Mouse (Mus musculus) limb, embryonic 13.5 days (tissue): ENCODE data around the gene Krt15. TPM values are rescaled to one million over a fixed set of nuclear protein-coding genes. Genes with fewer than 3 reads are reported as not detected.

Source experiments
- ATAC-seq: fragments of 200-750 bp; cut with Nextera tagmentation; 2 replicates; pipeline ENCODE4 v1.8.0; 2017; ENCODE audit warnings: low read depth, moderate number of reproducible peaks, moderate TSS enrichment; ENCODE audit not compliant: low FRiP score
- H3K27ac ChIP-seq: fragments of 300-500 bp; sonication (generic); 2 replicates; pipeline ENCODE4 v1.5.1; 2015; ENCODE audit warnings: inconsistent platforms, mild to moderate bottlenecking, moderate library complexity
- H3K27me3 ChIP-seq: fragments of 300-500 bp; sonication (generic); 2 replicates; pipeline ENCODE4 v1.6.1; 2015; ENCODE audit warnings: mild to moderate bottlenecking, inconsistent platforms
- H3K36me3 ChIP-seq: fragments of 300-500 bp; sonication (generic); 2 replicates; pipeline ENCODE4 v1.6.1; 2015; ENCODE audit warnings: inconsistent platforms, mild to moderate bottlenecking, moderate library complexity
- H3K4me1 ChIP-seq: fragments of 300-500 bp; sonication (generic); 2 replicates; pipeline ENCODE4 v1.6.1; 2015; ENCODE audit warnings: inconsistent platforms
- H3K4me2 ChIP-seq: fragments of 300-500 bp; sonication (generic); replicated peaks from 2 replicates; pipeline ENCODE4 v1.6.1; 2015; ENCODE audit warnings: inconsistent platforms, mild to moderate bottlenecking, moderate library complexity
- H3K4me3 ChIP-seq: fragments of 300-500 bp; sonication (generic); 2 replicates; pipeline ENCODE4 v1.5.1; 2015; ENCODE audit warnings: moderate library complexity, mild to moderate bottlenecking, inconsistent platforms
- H3K9ac ChIP-seq: fragments of 300-500 bp; sonication (generic); 2 replicates; pipeline ENCODE4 v1.6.1; 2015; ENCODE audit warnings: mild to moderate bottlenecking, inconsistent platforms
- H3K9me3 ChIP-seq: fragments of 300-500 bp; sonication (generic); 2 replicates; pipeline ENCODE4 v1.6.1; 2016; ENCODE audit warnings: inconsistent platforms
- WGBS: fragments of 180-500 bp; shearing (Covaris S2); methylation state at CpG from one replicate; pipeline ENCODE4 v1.1.7; 2015; 5-methylcytosine and 5-hydroxymethylcytosine counted together
- polyA plus RNA-seq: library from polyadenylated mRNA; unstranded; fragments of >200 nt; fragmentation: Nextera tagmentation; extraction: Ambion mirVana; gene quantifications from 2 replicates; pipeline ENCODE4 v1.2.1, GENCODE M21; 2015

The Krt15 gene
- polyA plus RNA-seq, 1 experiment from 2014 or later = 172 TPM

DNA sequence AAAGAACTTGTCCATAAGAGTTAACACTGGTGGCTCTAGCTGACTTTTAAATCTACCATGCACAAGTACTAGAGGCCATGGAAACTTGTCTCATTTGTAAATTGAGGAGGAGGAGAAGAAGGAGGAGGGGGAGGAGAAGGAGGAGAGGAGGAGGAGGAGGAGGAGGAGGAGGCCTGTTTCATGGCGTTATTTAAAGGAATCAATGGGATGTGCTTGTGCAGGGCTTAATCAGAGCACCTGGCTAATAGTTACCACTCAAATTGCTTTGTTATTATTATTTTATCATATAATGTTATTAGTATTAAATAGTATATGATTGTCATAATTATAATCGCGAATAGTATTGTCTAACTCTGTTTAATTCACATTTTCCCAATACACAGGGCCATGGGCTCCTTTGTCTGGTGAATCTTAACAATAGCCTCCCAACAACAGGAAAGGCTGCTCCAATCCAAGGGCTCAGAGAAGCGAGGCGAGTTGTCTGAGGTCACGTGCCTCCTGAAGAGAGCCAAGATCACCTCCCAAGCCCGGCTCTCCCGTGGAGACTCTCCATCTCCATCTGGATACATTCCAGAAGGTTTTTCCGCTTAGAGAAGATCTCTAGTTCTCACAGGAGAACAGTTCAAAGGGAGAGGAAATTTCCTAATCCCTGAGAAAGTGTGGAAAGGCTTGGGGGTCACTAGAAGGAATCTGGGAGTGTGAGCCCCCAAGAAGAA is 13.0 kb upstream of the Krt15 start, which contains the start of gene Krt19:
Gene Krt19, minus strand, starts transcription at position 51 of the 716 bp plus-strand sequence.
- no peak within 1 kb of the TSS for H3K27ac ChIP-seq
- H3K9me3 ChIP-seq = no peaks in the 10 kb centered on the region
- no peak for ATAC-seq
- H3K4me1 ChIP-seq = peaks cover 22% of the 10 kb centered on the region
- no peak within 1 kb of the TSS for H3K4me3 ChIP-seq
- no peak within 1 kb of the TSS for H3K4me2 ChIP-seq
- no peaks in the 10 kb centered on the region for H3K36me3 ChIP-seq
- WGBS = 53% methylated on average over 9 of the region's 9 CpGs
- H3K9ac ChIP-seq = no peak within 1 kb of the TSS
- H3K27me3 ChIP-seq = peaks cover 37% of the 10 kb centered on the region

GRCm38 (mm10) chr11:100147566-100148353 is 12.0 kb upstream of the Krt15 start:
- Histone ChIP-seq H3K36me3 (no peaks in the 10 kb centered on the region), H3K9ac (no peak overlapping the region), H3K4me1 (peaks cover 22% of the 10 kb centered on the region), H3K9me3 (no peaks in the 10 kb centered on the region), H3K27me3 (peaks cover 41% of the 10 kb centered on the region), H3K4me2 (no peak overlapping the region), H3K27ac (no peak overlapping the region), H3K4me3 (no peak overlapping the region)
- no peak for ATAC-seq
- 48% methylated on average over 5 of the region's 5 CpGs for WGBS

DNA sequence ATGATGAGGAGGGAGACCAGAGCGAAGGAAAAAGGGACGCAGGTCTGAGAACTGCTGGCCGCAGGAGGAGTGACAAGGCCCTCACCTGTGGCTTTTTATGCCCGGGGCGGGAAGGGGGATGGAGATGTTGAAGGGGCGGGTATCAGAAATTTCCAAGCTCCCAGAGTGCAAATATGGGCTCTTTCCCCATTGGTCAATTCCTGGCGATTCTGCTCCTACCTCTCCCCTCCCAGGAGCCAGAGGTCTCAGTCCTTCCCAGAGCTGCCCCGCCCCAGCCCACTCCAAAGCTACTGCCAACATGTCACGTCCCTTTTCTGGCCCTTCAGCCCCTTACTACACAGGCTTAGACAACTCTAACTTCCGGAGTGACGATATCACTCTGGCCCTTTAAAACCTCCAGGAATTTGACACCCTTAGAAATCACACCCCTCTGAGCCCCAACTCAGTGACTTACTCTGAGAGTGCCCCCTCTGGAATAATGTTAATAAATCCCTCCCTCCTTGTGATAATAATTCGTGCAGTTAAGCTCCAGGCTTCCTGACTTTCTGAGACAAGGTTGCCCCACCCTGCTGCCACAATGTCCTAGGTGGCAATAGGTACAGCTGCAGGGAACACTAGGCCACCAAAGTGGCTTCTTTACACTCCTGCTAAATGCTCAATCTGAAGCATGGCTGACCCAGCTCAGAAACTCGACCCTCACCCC is 10.3 kb upstream of the Krt15 start:
- peak overlapping the region; percentile 39; the same call in 1 of the 2 replicates for H3K9ac ChIP-seq
- peak overlapping the region; percentile 34 for H3K4me3 ChIP-seq
- no peaks in the 10 kb centered on the region for H3K36me3 ChIP-seq
- no peak for ATAC-seq
- H3K27ac ChIP-seq = no peak overlapping the region
- no peaks in the 10 kb centered on the region for H3K9me3 ChIP-seq
- 3% methylated on average over 13 of the region's 13 CpGs for WGBS
- H3K4me2 ChIP-seq = peak overlapping the region; percentile 63
- peaks cover 22% of the 10 kb centered on the region for H3K4me1 ChIP-seq
- peaks cover 44% of the 10 kb centered on the region for H3K27me3 ChIP-seq

DNA sequence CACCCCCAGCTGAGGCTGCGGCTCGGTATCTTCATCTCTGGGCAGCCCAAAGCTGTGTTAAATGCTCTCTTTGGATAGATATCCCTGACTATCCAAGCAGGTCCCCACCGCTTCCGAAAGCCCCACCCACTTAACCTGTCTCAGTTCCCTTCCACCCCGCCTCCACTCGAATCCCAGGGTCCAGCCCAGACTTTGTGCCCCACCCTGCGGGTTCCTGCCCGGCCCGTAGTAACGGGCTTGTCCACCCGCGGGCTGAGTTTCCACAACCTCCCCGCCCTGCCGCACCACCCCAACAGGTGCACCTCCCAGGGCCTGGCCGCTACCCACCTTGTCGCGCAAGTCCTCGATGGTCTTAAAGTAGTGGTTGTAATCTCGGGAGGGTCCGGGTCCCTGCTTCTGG is 9.4 kb upstream of the Krt15 start:
- H3K27ac ChIP-seq = no peak overlapping the region
- H3K4me1 ChIP-seq = peaks cover 22% of the 10 kb centered on the region
- peak overlapping the region; percentile 63 for H3K4me2 ChIP-seq
- peak overlapping the region; percentile 34 for H3K4me3 ChIP-seq
- peaks cover 44% of the 10 kb centered on the region for H3K27me3 ChIP-seq
- no peak for ATAC-seq
- no peaks in the 10 kb centered on the region for H3K9me3 ChIP-seq
- no peaks in the 10 kb centered on the region for H3K36me3 ChIP-seq
- 3% methylated on average over 20 of the region's 20 CpGs for WGBS
- no peak overlapping the region for H3K9ac ChIP-seq

DNA sequence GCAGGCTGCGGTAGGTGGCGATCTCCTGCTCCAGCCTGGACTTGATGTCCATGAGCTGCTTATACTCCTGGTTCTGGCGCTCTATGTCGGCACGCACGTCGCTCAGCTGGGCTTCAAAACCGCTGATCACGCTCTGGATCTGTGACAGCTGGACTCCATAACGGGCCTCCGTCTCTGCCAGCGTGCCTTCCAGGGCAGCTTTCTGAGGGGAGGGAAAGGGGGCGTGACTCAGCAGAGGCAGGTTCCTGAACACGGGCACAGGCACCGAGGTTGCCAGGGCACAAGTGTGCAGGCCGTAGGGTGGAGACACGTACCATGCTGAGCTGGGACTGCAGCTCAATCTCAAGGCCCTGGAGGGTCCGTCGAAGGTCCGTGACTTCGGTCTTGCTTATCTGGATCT is 5.2 kb upstream of the Krt15 start:
- 72% methylated on average over 21 of the region's 21 CpGs for WGBS
- Histone ChIP-seq H3K9me3 (no peaks in the 10 kb centered on the region), H3K27ac (no peak overlapping the region), H3K4me2 (no peak overlapping the region), H3K9ac (no peak overlapping the region), H3K4me1 (peaks cover 43% of the 10 kb centered on the region), H3K27me3 (peaks cover 29% of the 10 kb centered on the region), H3K36me3 (no peaks in the 10 kb centered on the region), H3K4me3 (no peak overlapping the region)
- ATAC-seq = no peak

GRCm38 (mm10) chr11:100139391-100139790 is 3.7 kb upstream of the Krt15 start:
- Histone ChIP-seq H3K4me2 (no peak overlapping the region), H3K9ac (no peak overlapping the region), H3K36me3 (no peaks in the 10 kb centered on the region), H3K27me3 (peaks cover 13% of the 10 kb centered on the region), H3K4me1 (peaks cover 33% of the 10 kb centered on the region), H3K4me3 (no peak overlapping the region), H3K27ac (no peak overlapping the region), H3K9me3 (no peaks in the 10 kb centered on the region)
- WGBS = 36% methylated on average over 2 of the region's 2 CpGs
- ATAC-seq = no peak

DNA sequence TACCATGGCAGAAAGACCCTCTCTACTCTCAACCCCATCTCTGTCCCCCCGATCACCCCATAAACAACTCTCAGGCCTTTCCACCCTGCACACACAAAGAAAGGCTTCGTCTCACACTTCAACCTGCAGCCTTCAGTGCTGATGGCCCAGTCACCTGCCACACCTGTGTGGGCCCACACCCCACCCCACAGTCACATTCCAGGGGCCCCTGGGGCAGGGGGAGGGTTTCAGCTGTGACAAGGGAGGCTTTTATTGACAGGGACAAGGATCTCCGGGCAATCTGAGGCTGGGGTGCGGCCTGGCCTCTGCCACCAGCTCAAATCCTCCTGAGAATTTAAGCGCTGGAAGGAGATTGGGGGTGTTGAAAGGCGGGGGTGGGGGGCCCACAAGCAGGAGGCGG is 3.1 kb upstream of the Krt15 start:
- peaks cover 7% of the 10 kb centered on the region for H3K27me3 ChIP-seq
- WGBS = 47% methylated on average over 7 of the region's 7 CpGs

DNA sequence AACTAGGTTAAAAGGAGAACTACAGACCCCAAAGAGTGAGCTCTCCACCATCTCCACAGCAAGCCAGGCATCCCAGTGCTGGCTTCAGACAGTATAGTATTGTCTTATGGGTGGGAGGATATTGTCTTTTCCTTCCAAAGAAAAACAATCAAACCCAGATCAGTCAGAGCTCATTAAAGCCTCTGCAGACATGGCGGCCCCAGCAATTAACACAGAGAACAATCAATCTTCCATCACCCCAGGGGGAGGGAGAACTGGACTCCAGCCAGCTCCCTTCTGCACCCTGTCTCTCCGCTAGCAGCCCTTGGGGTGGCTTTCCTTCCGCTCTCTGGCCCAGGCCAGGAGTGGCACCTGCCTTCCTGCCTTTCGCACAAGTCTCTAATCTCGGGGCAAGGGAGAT is 2.0 kb upstream of the Krt15 start:
- Histone ChIP-seq H3K4me2 (no peak overlapping the region), H3K4me3 (no peak overlapping the region), H3K36me3 (no peaks in the 10 kb centered on the region), H3K9me3 (no peaks in the 10 kb centered on the region), H3K4me1 (peaks cover 33% of the 10 kb centered on the region), H3K27me3 (0 out of 2 replicates have a peak, but pooled peaks cover 2% of the 10 kb centered on the region), H3K27ac (no peak overlapping the region), H3K9ac (no peak overlapping the region)
- 25% methylated on average over 5 of the region's 5 CpGs for WGBS
- ATAC-seq = no peak

More for the DNA sequence above, 3.1 kb upstream of the Krt15 start:
- Histone ChIP-seq H3K9ac (no peak overlapping the region), H3K4me3 (no peak overlapping the region), H3K27ac (no peak overlapping the region; the same call in 1 of the 2 replicates), H3K36me3 (no peaks in the 10 kb centered on the region), H3K4me2 (no peak overlapping the region), H3K9me3 (no peaks in the 10 kb centered on the region), H3K4me1 (peaks cover 33% of the 10 kb centered on the region)
- ATAC-seq = no peak

DNA sequence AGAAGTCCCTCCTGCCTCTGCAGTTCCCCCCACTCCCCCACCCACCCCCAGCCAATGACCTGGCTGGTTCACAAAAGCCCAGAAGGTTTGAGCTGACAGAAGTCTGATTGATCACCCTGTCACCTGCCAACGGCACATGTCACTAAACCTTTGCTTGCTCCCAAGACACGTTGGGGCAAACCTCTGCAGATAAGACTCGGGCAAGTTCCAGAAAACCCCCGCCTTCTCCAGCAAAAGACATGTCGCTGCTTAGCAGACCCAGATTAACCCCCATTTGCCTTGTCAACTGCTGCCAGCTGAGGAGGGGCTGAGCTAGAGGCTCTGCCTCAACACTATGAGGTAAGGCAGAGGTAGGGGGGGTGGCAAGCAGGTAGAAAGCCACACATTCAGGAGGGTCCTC is 831 bp upstream of the Krt15 start:
- Histone ChIP-seq H3K4me1 (peaks cover 33% of the 10 kb centered on the region), H3K36me3 (no peaks in the 10 kb centered on the region), H3K4me2 (no peak overlapping the region), H3K27me3 (0 out of 2 replicates have a peak, but pooled peaks cover 2% of the 10 kb centered on the region), H3K9ac (no peak overlapping the region), H3K9me3 (no peaks in the 10 kb centered on the region), H3K4me3 (no peak overlapping the region), H3K27ac (no peak overlapping the region)
- no peak for ATAC-seq
- WGBS = 13% methylated on average over 5 of the region's 5 CpGs

GRCm38 (mm10) chr11:100124901-100125300 is 10.8 kb downstream of the Krt15 start:
- H3K4me3 ChIP-seq = no peak overlapping the region
- H3K9me3 ChIP-seq = no peaks in the 10 kb centered on the region
- H3K27ac ChIP-seq = no peak overlapping the region
- no peak overlapping the region for H3K9ac ChIP-seq
- H3K27me3 ChIP-seq = no peaks in the 10 kb centered on the region
- WGBS = 63% methylated on average over 7 of the region's 7 CpGs
- no peak for ATAC-seq
- H3K36me3 ChIP-seq = no peaks in the 10 kb centered on the region
- no peaks in the 10 kb centered on the region for H3K4me1 ChIP-seq
- H3K4me2 ChIP-seq = no peak overlapping the region

DNA sequence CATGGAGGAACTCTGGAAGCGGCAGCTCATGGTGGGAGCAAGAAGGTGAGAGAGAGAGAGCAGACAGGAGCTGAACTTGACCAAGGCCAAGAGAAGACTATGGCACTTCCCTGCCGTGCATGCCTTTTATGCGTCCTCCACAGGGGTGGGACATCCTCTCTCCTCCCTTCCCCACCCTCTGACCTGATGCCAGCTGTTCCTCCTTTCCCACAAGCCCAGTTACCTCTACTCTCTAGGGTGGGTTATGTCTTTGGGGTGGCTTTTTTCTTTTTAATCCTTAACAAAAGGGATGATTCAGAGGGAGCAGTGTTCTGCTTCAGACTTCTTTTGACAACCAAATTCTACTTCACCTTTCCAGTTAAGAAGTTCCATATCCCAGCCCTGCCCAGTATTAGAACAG is 14.3 kb downstream of the Krt15 start, which contains the start of gene Krt13:
Gene Krt13, minus strand, starts transcription at position 101 of the 400 bp plus-strand sequence.
- H3K9ac ChIP-seq = no peak within 1 kb of the TSS
- no peak for ATAC-seq
- no peaks in the 10 kb centered on the region for H3K9me3 ChIP-seq
- 82% methylated on average over 3 of the region's 3 CpGs for WGBS
- peaks cover 7% of the 10 kb centered on the region; the same call in 1 of the 2 replicates for H3K4me1 ChIP-seq
- H3K36me3 ChIP-seq = no peaks in the 10 kb centered on the region
- H3K4me3 ChIP-seq = no peak within 1 kb of the TSS
- no peak within 1 kb of the TSS for H3K27ac ChIP-seq
- H3K4me2 ChIP-seq = no peak within 1 kb of the TSS
- no peaks in the 10 kb centered on the region for H3K27me3 ChIP-seq

GRCm38 (mm10) chr11:100120331-100120730 is 15.4 kb downstream of the Krt15 start:
- Histone ChIP-seq H3K4me1 (peaks cover 7% of the 10 kb centered on the region; the same call in 1 of the 2 replicates), H3K4me2 (no peak overlapping the region), H3K9me3 (no peaks in the 10 kb centered on the region), H3K27me3 (no peaks in the 10 kb centered on the region), H3K4me3 (no peak overlapping the region), H3K36me3 (no peaks in the 10 kb centered on the region), H3K9ac (no peak overlapping the region), H3K27ac (no peak overlapping the region)
- no peak for ATAC-seq
- WGBS = 76% methylated on average over 5 of the region's 5 CpGs
